Mouse (Mus musculus) kidney, postnatal 0 days (tissue): Measurements from ENCODE around the gene Sik3. TPM values are rescaled to one million over a fixed set of nuclear protein-coding genes. Genes with fewer than 3 reads are reported as not detected.
A peak's percentile ranks its signal among the peaks of the same experiment; 100 is the strongest.

ENCODE experiments used
- ATAC-seq: fragments of 200-750 bp; cut with Nextera tagmentation; replicated peaks from 2 replicates; pipeline ENCODE4 v1.8.0; 2017; ENCODE audit warnings: low read depth, moderate number of reproducible peaks, moderate TSS enrichment, moderate library complexity; ENCODE audit not compliant: low FRiP score
- DNase-seq: peaks from one replicate; pipeline ENCODE4 v3.0.0-alpha.2; 2016; ENCODE audit warnings: low spot score
- H3K27ac ChIP-seq: fragments of 300-500 bp; sonication (generic); 2 replicates; pipeline ENCODE4 v1.5.1; 2014; ENCODE audit warnings: mild to moderate bottlenecking
- H3K27me3 ChIP-seq: fragments of 300-500 bp; sonication (generic); 2 replicates; pipeline ENCODE4 v1.6.1; 2014; ENCODE audit warnings: low read length, mixed read lengths; ENCODE audit not compliant: insufficient read depth
- H3K36me3 ChIP-seq: fragments of 300-500 bp; sonication (generic); 2 replicates; pipeline ENCODE4 v1.6.1; 2014; ENCODE audit warnings: low read length, mixed read lengths; ENCODE audit not compliant: insufficient read depth
- H3K4me1 ChIP-seq: fragments of 300-500 bp; sonication (generic); replicated peaks from 2 replicates; pipeline ENCODE4 v1.6.1; 2014; ENCODE audit warnings: antibody characterized with exemption, low read length, mixed read lengths; ENCODE audit not compliant: insufficient read depth
- H3K4me2 ChIP-seq: fragments of 300-500 bp; sonication (generic); 2 replicates; pipeline ENCODE4 v1.6.1; 2014; ENCODE audit warnings: mild to moderate bottlenecking, low read length, moderate library complexity, mixed read lengths
- H3K4me3 ChIP-seq: fragments of 300-500 bp; sonication (generic); replicated peaks from 2 replicates; pipeline ENCODE4 v1.5.1; 2014; ENCODE audit warnings: low read depth, low read length
- H3K9ac ChIP-seq: fragments of 300-500 bp; sonication (generic); 2 replicates; pipeline ENCODE4 v1.6.1; 2014; ENCODE audit warnings: low read depth, low read length
- H3K9me3 ChIP-seq: fragments of 300-500 bp; sonication (generic); replicated peaks from 2 replicates; pipeline ENCODE4 v1.6.1; 2016; ENCODE audit warnings: low read length, inconsistent platforms, mixed read lengths
- CTCF ChIP-seq: IDR thresholded peaks from 2 replicates; pipeline ENCODE4 v1.5.1; 2016; ENCODE audit warnings: antibody characterized with exemption, low read depth, mild to moderate bottlenecking, moderate library complexity
- WGBS: fragments of 180-500 bp; shearing (Covaris S2); extraction: QIAGEN DNeasy Blood & Tissue Kit; methylation state at CpG from one replicate; pipeline ENCODE4 v1.1.7; 2014; 5-methylcytosine and 5-hydroxymethylcytosine counted together
- polyA plus RNA-seq: library from polyadenylated mRNA; unstranded; fragments of >200 nt; fragmentation: Nextera tagmentation; extraction: Ambion mirVana; gene quantifications from 2 replicates; pipeline ENCODE4 v1.2.1, GENCODE M21; 2015

The Sik3 gene
- 12.5 and 12.7 TPM in 2 replicates for polyA plus RNA-seq

DNA sequence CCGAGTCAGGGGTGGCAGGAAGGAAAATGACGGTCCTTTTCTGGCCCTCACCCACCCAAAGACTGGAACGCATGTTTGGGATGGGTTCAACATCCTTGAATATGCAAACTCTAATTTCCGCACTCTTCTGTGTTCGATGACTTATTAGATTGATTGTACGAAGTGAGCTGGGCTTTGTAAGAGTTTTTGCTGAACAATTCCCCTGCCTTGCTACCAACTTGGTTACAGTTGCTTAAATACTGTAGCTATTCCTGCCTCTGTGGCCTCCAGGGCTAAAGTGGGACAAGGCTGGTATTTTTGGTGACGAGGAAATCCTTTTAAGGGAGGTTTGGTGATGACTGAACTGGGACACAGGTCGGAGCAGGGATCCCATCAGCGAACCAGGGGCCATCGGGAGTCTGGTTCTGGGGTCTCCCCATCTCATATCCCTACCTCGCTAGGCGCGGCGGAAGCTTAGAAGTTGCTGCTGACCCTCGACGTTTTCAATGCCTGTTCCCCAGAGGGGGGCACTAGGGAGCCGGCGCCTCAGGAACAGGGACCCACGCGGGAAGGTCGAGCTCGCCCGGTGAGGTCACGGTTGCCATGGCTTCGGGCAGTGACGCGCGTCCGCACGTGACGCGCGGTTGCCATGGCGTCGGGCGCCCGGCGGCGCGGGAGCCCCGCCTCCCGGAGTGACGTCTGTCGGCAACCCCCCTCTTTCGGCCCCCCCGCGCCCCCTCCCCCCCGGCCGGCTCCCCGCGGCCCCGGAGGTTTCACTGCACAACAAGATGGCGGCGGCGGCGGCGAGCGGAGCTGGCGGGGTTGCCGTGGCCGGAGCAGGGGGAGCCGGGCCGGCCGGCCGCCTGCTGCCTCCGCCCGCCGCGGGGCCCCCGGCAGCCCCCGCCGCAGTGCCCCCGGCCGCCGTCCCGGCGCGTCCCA, at the start of gene Sik3, which contains the start of gene Pafah1b2:
TSS of gene Sik3 (plus strand) at position 730 of the 918 bp plus-strand sequence.
TSS of gene Pafah1b2 (minus strand) at position 600 of the 918 bp plus-strand sequence.
- no peaks in the 10 kb centered on the region for H3K27me3 ChIP-seq
- H3K27ac ChIP-seq = peak within 1 kb of the TSS; percentile 96
- H3K9ac ChIP-seq = peak within 1 kb of the TSS; percentile 96
- peak; percentile 84 for TF ChIP-seq CTCF
- peak within 1 kb of the TSS; percentile 96 for H3K4me3 ChIP-seq
- H3K4me1 ChIP-seq = peaks cover 30% of the 10 kb centered on the region
- no peaks in the 10 kb centered on the region for H3K36me3 ChIP-seq
- ATAC-seq = peak; percentile 87
- H3K4me2 ChIP-seq = peak within 1 kb of the TSS; percentile 69
- H3K9me3 ChIP-seq = no peaks in the 10 kb centered on the region
- 3% methylated on average over 67 of the region's 78 CpGs for WGBS
- peak; percentile 96 for DNase-seq

DNA sequence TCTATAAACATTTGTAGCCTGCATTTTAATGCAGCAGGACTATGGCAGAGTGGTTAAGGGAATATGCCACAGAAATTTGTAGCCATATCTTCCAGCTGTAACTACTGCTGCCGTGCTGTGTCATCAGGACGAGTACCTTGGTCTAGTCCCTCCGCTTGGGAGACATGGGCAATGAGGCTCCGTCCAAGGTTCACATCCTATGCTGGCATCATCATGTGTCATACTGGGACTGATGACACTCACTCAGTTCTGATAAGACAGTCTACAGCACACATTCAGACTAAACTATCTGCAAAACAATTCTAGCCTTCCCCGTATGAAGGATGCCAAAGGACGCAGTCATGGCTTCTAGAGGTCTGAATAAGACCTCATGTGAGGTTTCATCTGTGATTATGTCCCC, 49.0 kb upstream of the Sik3 start:
- no peak overlapping the region for H3K27ac ChIP-seq
- no peak for TF ChIP-seq CTCF
- H3K4me3 ChIP-seq = no peak overlapping the region
- H3K27me3 ChIP-seq = no peaks in the 10 kb centered on the region
- H3K9me3 ChIP-seq = no peaks in the 10 kb centered on the region
- peaks cover 50% of the 10 kb centered on the region for H3K36me3 ChIP-seq
- no peak for ATAC-seq
- H3K4me1 ChIP-seq = no peaks in the 10 kb centered on the region
- DNase-seq = no peak
- 89% methylated on average over 6 of the region's 6 CpGs for WGBS
- H3K4me2 ChIP-seq = no peak overlapping the region
- no peak overlapping the region for H3K9ac ChIP-seq

DNA sequence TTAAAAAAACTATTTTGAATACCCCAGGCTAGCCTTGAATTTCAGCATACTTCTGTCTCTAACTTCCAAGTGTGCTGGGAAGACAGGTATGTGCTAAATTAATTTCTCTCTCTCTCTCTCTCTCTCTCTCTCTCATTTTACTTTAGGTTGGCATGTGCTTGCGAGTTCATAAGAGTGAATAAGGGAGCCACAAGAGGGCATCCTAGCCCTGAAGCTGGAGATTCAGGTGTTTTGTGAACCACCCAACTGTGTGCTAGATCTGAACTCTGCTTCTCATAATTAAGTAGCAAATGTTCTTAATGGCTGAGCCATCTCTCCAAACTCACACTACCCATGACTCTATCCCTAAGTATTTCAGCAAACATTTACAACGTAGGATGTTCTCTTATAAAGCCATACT, 35.7 kb upstream of the Sik3 start:
- peak; percentile 54 for TF ChIP-seq CTCF
- no peak for DNase-seq
- 79% methylated on average over 2 of the region's 2 CpGs for WGBS
- Histone ChIP-seq H3K27ac (no peak overlapping the region), H3K27me3 (no peaks in the 10 kb centered on the region), H3K9ac (no peak overlapping the region), H3K4me3 (no peak overlapping the region), H3K4me2 (no peak overlapping the region), H3K36me3 (peaks cover 24% of the 10 kb centered on the region), H3K4me1 (no peaks in the 10 kb centered on the region; the same call in 1 of the 2 replicates), H3K9me3 (no peaks in the 10 kb centered on the region)
- no peak for ATAC-seq

DNA sequence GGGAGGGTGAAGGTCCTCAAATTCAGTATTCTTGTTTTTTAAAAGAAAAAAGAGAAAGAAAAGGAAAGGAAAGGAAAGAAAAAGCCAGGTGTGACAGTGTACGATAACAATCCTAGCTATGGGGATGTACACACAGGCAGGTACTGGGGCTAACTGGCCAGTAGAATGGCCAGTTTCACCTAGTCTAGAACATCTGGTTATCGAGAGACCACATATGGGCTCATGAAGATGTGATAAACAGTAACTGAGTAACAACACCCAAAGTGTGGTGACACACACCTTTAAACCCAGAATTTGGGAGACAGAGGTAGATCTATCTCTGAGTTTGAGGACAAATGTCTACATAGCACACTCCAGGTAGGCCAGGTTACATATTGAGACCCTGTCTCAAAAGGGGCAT, 32.8 kb upstream of the Sik3 start:
- H3K9ac ChIP-seq = no peak overlapping the region
- H3K27ac ChIP-seq = no peak overlapping the region
- peaks cover 3% of the 10 kb centered on the region for H3K4me1 ChIP-seq
- ATAC-seq (no peak), DNase-seq (no peak)
- no peaks in the 10 kb centered on the region for H3K27me3 ChIP-seq
- no peaks in the 10 kb centered on the region for H3K9me3 ChIP-seq
- no peak overlapping the region for H3K4me3 ChIP-seq
- TF ChIP-seq CTCF = no peak
- no peak overlapping the region for H3K4me2 ChIP-seq
- peaks cover 6% of the 10 kb centered on the region; the same call in 1 of the 2 replicates for H3K36me3 ChIP-seq
- 89% methylated on average over 2 of the region's 2 CpGs for WGBS

DNA sequence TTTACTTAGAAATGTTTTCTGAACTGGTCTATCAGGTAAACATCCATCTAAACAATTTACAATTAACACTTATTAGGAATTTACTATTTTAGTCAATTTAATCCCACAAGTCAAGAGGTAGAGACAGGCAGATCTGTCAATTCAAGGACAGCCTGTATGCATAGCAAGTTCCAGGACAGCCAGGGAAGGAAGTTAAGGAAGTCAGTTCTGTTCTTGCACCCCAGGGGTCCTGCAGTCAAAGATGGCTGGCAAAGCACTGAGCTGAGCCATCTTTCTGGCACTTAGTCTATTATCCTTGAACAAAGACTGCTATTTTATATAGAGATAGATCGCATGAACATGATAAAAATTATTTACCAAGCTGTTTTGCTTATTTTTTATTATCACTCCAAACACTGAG, 32.0 kb upstream of the Sik3 start:
- ATAC-seq = no peak
- Histone ChIP-seq H3K4me1 (peaks cover 3% of the 10 kb centered on the region), H3K36me3 (0 out of 2 replicates have a peak, but pooled peaks cover 3% of the 10 kb centered on the region), H3K4me3 (no peak overlapping the region), H3K9me3 (no peaks in the 10 kb centered on the region), H3K9ac (no peak overlapping the region), H3K27me3 (no peaks in the 10 kb centered on the region), H3K4me2 (no peak overlapping the region), H3K27ac (no peak overlapping the region)
- 80% methylated on average over 1 of the region's 1 CpGs for WGBS
- DNase-seq = no peak
- TF ChIP-seq CTCF = no peak

DNA sequence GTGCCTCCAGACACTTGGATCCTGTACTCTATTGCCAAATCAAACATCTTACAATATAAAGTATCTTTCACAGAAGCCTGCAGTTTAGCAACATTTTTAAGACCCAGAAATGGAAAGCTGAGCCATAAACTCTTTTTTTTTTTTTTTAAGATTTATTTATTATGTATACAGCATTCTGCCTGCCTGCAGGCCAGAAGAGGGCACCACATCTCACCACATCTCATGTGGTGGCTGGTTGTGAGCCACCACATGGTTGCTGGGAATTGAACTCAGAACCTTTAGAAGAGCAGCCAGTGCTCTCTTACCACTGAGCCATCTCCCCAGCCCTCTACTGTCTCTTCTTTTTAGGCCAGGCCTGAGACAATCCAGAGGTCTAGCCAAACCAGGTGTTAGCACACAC, 31.3 kb upstream of the Sik3 start:
- Histone ChIP-seq H3K36me3 (no peaks in the 10 kb centered on the region), H3K9ac (no peak overlapping the region), H3K4me1 (peaks cover 3% of the 10 kb centered on the region), H3K9me3 (no peaks in the 10 kb centered on the region), H3K27ac (no peak overlapping the region), H3K27me3 (no peaks in the 10 kb centered on the region), H3K4me3 (no peak overlapping the region), H3K4me2 (no peak overlapping the region)
- TF ChIP-seq CTCF = peak; percentile 34; the same call in 1 of the 2 replicates
- ATAC-seq (no peak), DNase-seq (no peak)
